Mouse (Mus musculus) right cerebral cortex, adult 18-20 months (tissue): ENCODE measurements around the gene Fcer2a.

Experiments
- DNase-seq: peaks from one replicate; pipeline ENCODE4 v3.0.0; 2022; ENCODE audit warnings: mixed read lengths

The Fcer2a gene

GRCm38 (mm10) chr8:3676131-3676992, 17.6 kb downstream of the Fcer2a start, which contains the start of gene Trappc5:
Gene Trappc5 (plus strand): TSS chr8:3676299.
- DNase-seq, result peak; percentile 95

- DNase-seq, result no peak
Observed at GRCm38 (mm10) chr8:3674671-3675070, 19.3 kb downstream of the Fcer2a start.

- DNase-seq, result peak; percentile 88
Observed at GRCm38 (mm10) chr8:3671980-3672491, 21.9 kb downstream of the Fcer2a start, which contains the start of gene Fcor. Gene Fcor (minus strand): TSS chr8:3672362.

- DNase-seq, result no peak
Observed at GRCm38 (mm10) chr8:3670388-3670787, 23.6 kb downstream of the Fcer2a start.

GRCm38 (mm10) chr8:3665507-3665906, 28.5 kb downstream of the Fcer2a start, which contains the start of gene Mcemp1:
Gene Mcemp1 (plus strand): TSS chr8:3665754.
- no peak for DNase-seq

- no peak for DNase-seq
Observed at GRCm38 (mm10) chr8:3664405-3664804, 29.6 kb downstream of the Fcer2a start.

GRCm38 (mm10) chr8:3660889-3661288, 33.1 kb downstream of the Fcer2a start:
- no peak for DNase-seq

GRCm38 (mm10) chr8:3656725-3657381, 37.1 kb downstream of the Fcer2a start:
- peak; percentile 54 for DNase-seq

- DNase-seq, result no peak
Observed at GRCm38 (mm10) chr8:3655526-3655925, 38.4 kb downstream of the Fcer2a start, which contains the start of gene Retn. Gene Retn (plus strand): TSS chr8:3655770.

- DNase-seq, result no peak
Observed at GRCm38 (mm10) chr8:3654726-3655508, 39.1 kb downstream of the Fcer2a start.

- DNase-seq, result no peak
Observed at GRCm38 (mm10) chr8:3652845-3653244, 41.1 kb downstream of the Fcer2a start.

- no peak for DNase-seq
Observed at GRCm38 (mm10) chr8:3648990-3649389, 45.0 kb downstream of the Fcer2a start.

- DNase-seq, result no peak
Observed at GRCm38 (mm10) chr8:3648268-3648667, 45.7 kb downstream of the Fcer2a start.

GRCm38 (mm10) chr8:3647561-3647960, 46.4 kb downstream of the Fcer2a start:
- DNase-seq, result no peak

GRCm38 (mm10) chr8:3646824-3647531, 47.0 kb downstream of the Fcer2a start:
- DNase-seq, result no peak

- DNase-seq, result no peak
Observed at GRCm38 (mm10) chr8:3645804-3646203, 48.2 kb downstream of the Fcer2a start.
